Mouse (Mus musculus): ENCODE measurements around the gene Npb.
"Not testable (repeated sequence)": the region's sequence is repeated elsewhere in the genome, so short reads cannot be mapped to it uniquely, and the experiment has no call there.

DNA sequence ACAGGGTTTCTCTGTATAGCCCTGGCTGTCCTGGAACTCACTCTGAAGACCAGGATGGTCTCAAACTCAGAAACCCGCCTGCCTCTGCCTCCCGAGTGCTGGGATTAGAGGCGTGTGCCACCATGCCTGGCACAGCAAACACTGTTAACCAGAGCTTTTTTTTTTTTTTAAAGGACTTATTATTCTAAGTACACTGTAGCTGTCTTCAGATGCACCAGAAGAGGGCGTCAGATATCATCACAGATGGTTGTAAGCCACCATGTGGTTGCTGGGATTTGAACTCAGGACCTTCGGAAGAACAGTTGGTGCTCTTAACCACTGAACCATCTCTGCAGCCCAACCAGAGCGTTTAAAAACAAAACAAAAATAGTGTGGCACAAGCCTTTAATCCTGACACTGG, 49.4 kb upstream of the Npb start:
- not testable (repeated sequence) for TF ChIP-seq POLR2A (IDR thresholded peaks at IDR 0.05; ENCODE audit: insufficient read depth, low read depth, low read length); CTCF (IDR thresholded peaks at IDR 0.05)

Measured in heart, adult 2 months (tissue).